Mouse (Mus musculus) thymus, adult 18-20 months (tissue): ENCODE results near the gene Cradd.
A peak's percentile ranks its signal among the peaks of the same experiment; 100 is the strongest.

Experiments used
- DNase-seq, 2 experiments: peaks; one replicate each; pipeline ENCODE4 v3.0.0; 2022; ENCODE audit warnings: mixed read lengths in 2 of 2

The Cradd gene

GRCm38 (mm10) chr10:95149666-95150065 lies 174.3 kb downstream of the Cradd start:
- no peak for DNase-seq

- no peak for DNase-seq
Measured at GRCm38 (mm10) chr10:95148641-95149040, 175.3 kb downstream of the Cradd start.

- DNase-seq = no peak
Measured at GRCm38 (mm10) chr10:95147136-95147901, 176.6 kb downstream of the Cradd start.

GRCm38 (mm10) chr10:95146491-95146890 lies 177.4 kb downstream of the Cradd start:
- DNase-seq = peak in 1 of 2 experiments; percentile 7

- no peak for DNase-seq
Measured at GRCm38 (mm10) chr10:95145204-95145926, 178.6 kb downstream of the Cradd start.

- DNase-seq = no peak
Measured at GRCm38 (mm10) chr10:95144414-95145130, 179.4 kb downstream of the Cradd start.

- DNase-seq = no peak
Measured at GRCm38 (mm10) chr10:95143446-95144114, 180.4 kb downstream of the Cradd start.

- DNase-seq = no peak
Measured at GRCm38 (mm10) chr10:95142844-95143435, 181.0 kb downstream of the Cradd start.

GRCm38 (mm10) chr10:95141075-95141474 lies 182.9 kb downstream of the Cradd start:
- DNase-seq = no peak

- no peak for DNase-seq
Measured at GRCm38 (mm10) chr10:95140191-95140590, 183.7 kb downstream of the Cradd start.

- no peak for DNase-seq
Measured at GRCm38 (mm10) chr10:95139645-95140044, 184.3 kb downstream of the Cradd start.

- DNase-seq = no peak
Measured at GRCm38 (mm10) chr10:95133057-95133456, 190.9 kb downstream of the Cradd start.
